Mouse (Mus musculus) lung, postnatal 0 days (tissue): Measurements from ENCODE around the gene 4931440F15Rik.

ENCODE experiments used
- CTCF ChIP-seq: IDR thresholded peaks from 2 replicates; pipeline ENCODE4 v1.5.1; 2016; ENCODE audit warnings: antibody characterized with exemption, mild to moderate bottlenecking
- EP300 ChIP-seq: IDR thresholded peaks from 2 replicates; pipeline ENCODE4 v1.6.1; 2016; ENCODE audit warnings: antibody characterized with exemption, mild to moderate bottlenecking, control low read depth

- TF ChIP-seq CTCF (no peak), EP300 (no peak)
Observed at GRCm38 (mm10) chr11:29826001-29826400, 533 bp upstream of the 4931440F15Rik start.
